Mouse (Mus musculus): ENCODE measurements around the gene Gm9945.

DNA sequence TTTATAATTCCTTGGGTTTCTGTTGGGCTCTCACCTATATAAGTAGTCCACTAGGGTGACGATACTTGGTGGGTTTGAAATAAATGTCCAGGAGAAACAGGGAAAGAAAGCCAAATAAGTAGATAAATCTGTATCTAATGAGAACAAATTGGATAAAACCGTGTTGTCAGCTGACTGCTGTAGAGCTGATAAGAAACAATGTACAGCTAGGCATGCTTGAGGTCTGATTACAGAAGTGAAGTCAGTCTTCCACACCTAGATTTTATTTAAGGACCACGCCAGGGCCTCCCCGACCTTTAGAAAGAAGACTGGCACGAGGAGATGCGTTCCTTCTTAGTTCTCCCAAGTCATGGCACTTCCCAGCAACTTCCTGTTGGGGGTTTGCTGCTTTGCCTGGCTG is 46.9 kb upstream of the Gm9945 start:
- TF ChIP-seq CTCF (IDR thresholded peaks at IDR 0.05; ENCODE audit: low read depth, low read length), result no peak
- no peak for TF ChIP-seq EP300 (IDR thresholded peaks at IDR 0.05; ENCODE audit: insufficient read depth, low read depth, low read length)
